Mouse (Mus musculus): ENCODE results near the gene Camk1d. TPM values are rescaled to one million over a fixed set of nuclear protein-coding genes. Genes with fewer than 3 reads are reported as not detected.

Camk1d gene
- total and polyA plus RNA-seq, 2 experiments from 2014 or later: 1.1 to 2.2 TPM

GRCm38 (mm10) chr2:5641678-5642077 is 72.6 kb downstream of the Camk1d start:
- Histone ChIP-seq H3K4me2 (ENCODE audit: low read depth, low read length) (0 out of 2 replicates have a peak overlapping the region, but pooled peaks have one; percentile 12), H3K27ac (ENCODE audit: low read depth) (no peak overlapping the region), H3K4me1 (ENCODE audit: control insufficient read depth, insufficient read depth) (no peaks in the 10 kb centered on the region), H3K9ac (replicated peaks; ENCODE audit: low read depth, low read length) (no peak overlapping the region), H3K9me3 (replicated peaks; ENCODE audit: control insufficient read depth, low read length) (no peaks in the 10 kb centered on the region), H3K27me3 (ENCODE audit: control insufficient read depth, insufficient read depth, low read length) (no peaks in the 10 kb centered on the region), H3K4me3 (ENCODE audit: low read depth, low read length) (no peak overlapping the region), H3K36me3 (replicated peaks; ENCODE audit: control insufficient read depth, insufficient read depth, low read length) (no peaks in the 10 kb centered on the region)
- TF ChIP-seq CTCF (IDR thresholded peaks at IDR 0.05; ENCODE audit: low read depth) (no peak), EP300 (IDR thresholded peaks at IDR 0.05; ENCODE audit: low read depth) (no peak)
- no peak for DNase-seq (ENCODE audit: low spot score)
- no peak for ATAC-seq (ENCODE audit: insufficient read depth, low read depth)
- 17% methylated on average over 5 of the region's 5 CpGs for WGBS

GRCm38 (mm10) chr2:5640586-5640985 is 73.7 kb downstream of the Camk1d start:
- Histone ChIP-seq H3K4me3 (ENCODE audit: low read depth, low read length) (no peak overlapping the region), H3K27me3 (ENCODE audit: control insufficient read depth, insufficient read depth, low read length) (no peaks in the 10 kb centered on the region), H3K27ac (ENCODE audit: low read depth) (no peak overlapping the region), H3K4me2 (ENCODE audit: low read depth, low read length) (no peak overlapping the region), H3K4me1 (ENCODE audit: control insufficient read depth, insufficient read depth) (no peaks in the 10 kb centered on the region), H3K9me3 (replicated peaks; ENCODE audit: control insufficient read depth, low read length) (no peaks in the 10 kb centered on the region), H3K36me3 (replicated peaks; ENCODE audit: control insufficient read depth, insufficient read depth, low read length) (no peaks in the 10 kb centered on the region), H3K9ac (replicated peaks; ENCODE audit: low read depth, low read length) (no peak overlapping the region)
- DNase-seq (ENCODE audit: low spot score) (no peak), ATAC-seq (ENCODE audit: insufficient read depth, low read depth) (no peak)
- TF ChIP-seq CTCF (IDR thresholded peaks at IDR 0.05; ENCODE audit: low read depth) (no peak), EP300 (IDR thresholded peaks at IDR 0.05; ENCODE audit: low read depth) (no peak)
- WGBS: 90% methylated on average over 5 of the region's 5 CpGs

GRCm38 (mm10) chr2:5636801-5637742 is 77.2 kb downstream of the Camk1d start:
- no peak for ATAC-seq (ENCODE audit: insufficient read depth, low read depth)
- no peak for DNase-seq (ENCODE audit: low spot score)

GRCm38 (mm10) chr2:5632355-5632684 is 82.0 kb downstream of the Camk1d start:
- WGBS: 83% methylated on average over 6 of the region's 6 CpGs

More at GRCm38 (mm10) chr2:5636801-5637742, 77.2 kb downstream of the Camk1d start:
- TF ChIP-seq CTCF (IDR thresholded peaks at IDR 0.05; ENCODE audit: low read depth) (no peak), EP300 (IDR thresholded peaks at IDR 0.05; ENCODE audit: low read depth) (no peak)
- H3K4me2 ChIP-seq (ENCODE audit: low read depth, low read length): no peak overlapping the region
- no peaks in the 10 kb centered on the region for H3K9me3 ChIP-seq (replicated peaks; ENCODE audit: control insufficient read depth, low read length)
- no peaks in the 10 kb centered on the region for H3K4me1 ChIP-seq (ENCODE audit: control insufficient read depth, insufficient read depth)
- H3K9ac ChIP-seq (replicated peaks; ENCODE audit: low read depth, low read length): no peak overlapping the region
- no peaks in the 10 kb centered on the region for H3K27me3 ChIP-seq (ENCODE audit: control insufficient read depth, insufficient read depth, low read length)
- WGBS: 80% methylated on average over 14 of the region's 14 CpGs
- H3K27ac ChIP-seq (ENCODE audit: low read depth): no peak overlapping the region
- no peak overlapping the region for H3K4me3 ChIP-seq (ENCODE audit: low read depth, low read length)
- no peaks in the 10 kb centered on the region for H3K36me3 ChIP-seq (replicated peaks; ENCODE audit: control insufficient read depth, insufficient read depth, low read length)

GRCm38 (mm10) chr2:5631676-5632354 is 82.5 kb downstream of the Camk1d start:
- DNase-seq (ENCODE audit: low spot score) (no peak), ATAC-seq (ENCODE audit: insufficient read depth, low read depth) (no peak)

More at GRCm38 (mm10) chr2:5632355-5632684, 82.0 kb downstream of the Camk1d start:
- H3K27ac ChIP-seq (ENCODE audit: low read depth): no peak overlapping the region
- no peaks in the 10 kb centered on the region for H3K36me3 ChIP-seq (replicated peaks; ENCODE audit: control insufficient read depth, insufficient read depth, low read length)
- H3K4me3 ChIP-seq (ENCODE audit: low read depth, low read length): no peak overlapping the region
- no peaks in the 10 kb centered on the region for H3K9me3 ChIP-seq (replicated peaks; ENCODE audit: control insufficient read depth, low read length)
- no peak overlapping the region for H3K4me2 ChIP-seq (ENCODE audit: low read depth, low read length)
- H3K27me3 ChIP-seq (ENCODE audit: control insufficient read depth, insufficient read depth, low read length): no peaks in the 10 kb centered on the region
- DNase-seq (ENCODE audit: low spot score) (no peak), ATAC-seq (ENCODE audit: insufficient read depth, low read depth) (no peak)
- TF ChIP-seq CTCF (IDR thresholded peaks at IDR 0.05; ENCODE audit: low read depth): no peak
- TF ChIP-seq EP300 (IDR thresholded peaks at IDR 0.05; ENCODE audit: low read depth): no peak
- no peaks in the 10 kb centered on the region for H3K4me1 ChIP-seq (ENCODE audit: control insufficient read depth, insufficient read depth)
- no peak overlapping the region for H3K9ac ChIP-seq (replicated peaks; ENCODE audit: low read depth, low read length)

More at GRCm38 (mm10) chr2:5631676-5632354, 82.5 kb downstream of the Camk1d start:
- H3K9ac ChIP-seq (replicated peaks; ENCODE audit: low read depth, low read length): no peak overlapping the region
- TF ChIP-seq EP300 (IDR thresholded peaks at IDR 0.05; ENCODE audit: low read depth): no peak
- TF ChIP-seq CTCF (IDR thresholded peaks at IDR 0.05; ENCODE audit: low read depth): no peak
- no peaks in the 10 kb centered on the region for H3K27me3 ChIP-seq (ENCODE audit: control insufficient read depth, insufficient read depth, low read length)
- H3K36me3 ChIP-seq (replicated peaks; ENCODE audit: control insufficient read depth, insufficient read depth, low read length): no peaks in the 10 kb centered on the region
- no peak overlapping the region for H3K4me2 ChIP-seq (ENCODE audit: low read depth, low read length)
- no peak overlapping the region for H3K27ac ChIP-seq (ENCODE audit: low read depth)
- H3K4me3 ChIP-seq (ENCODE audit: low read depth, low read length): no peak overlapping the region
- H3K4me1 ChIP-seq (ENCODE audit: control insufficient read depth, insufficient read depth): no peaks in the 10 kb centered on the region
- no peaks in the 10 kb centered on the region for H3K9me3 ChIP-seq (replicated peaks; ENCODE audit: control insufficient read depth, low read length)
- WGBS: 69% methylated on average over 11 of the region's 11 CpGs

Data from heart, postnatal 0 days (tissue).